Mouse (Mus musculus): ENCODE measurements around the gene Wdr70. TPM values are rescaled to one million over a fixed set of nuclear protein-coding genes. Genes with fewer than 3 reads are reported as not detected.

Gene Wdr70
- polyA plus RNA-seq, 1 experiment from 2014 or later: 74.5 TPM

DNA sequence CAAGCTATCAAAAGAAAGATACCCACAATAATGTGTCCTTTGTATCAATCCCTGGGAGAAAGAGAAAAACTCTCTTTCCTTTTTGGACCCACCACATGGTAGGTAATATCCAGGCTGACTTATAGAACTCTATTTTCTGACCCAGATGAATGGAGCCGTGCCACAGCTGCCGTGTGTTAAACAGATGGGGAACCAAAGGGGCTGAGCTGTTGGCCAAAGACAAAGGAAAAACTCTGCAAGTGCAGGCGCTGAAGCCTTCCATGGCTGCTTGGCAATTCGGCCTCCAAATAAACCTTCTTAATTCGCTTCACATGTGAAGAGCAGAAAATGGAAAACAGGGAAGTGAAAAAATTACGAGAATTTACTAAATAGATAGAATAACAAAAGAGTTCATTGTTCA lies 112.7 kb downstream of the Wdr70 start:
- H3K9ac ChIP-seq (ENCODE audit: low read length): no peak overlapping the region
- no peak overlapping the region for H3K4me3 ChIP-seq (ENCODE audit: low read depth, low read length)
- H3K36me3 ChIP-seq (ENCODE audit: control insufficient read depth, insufficient read depth, low read length): no peaks in the 10 kb centered on the region
- H3K27me3 ChIP-seq (ENCODE audit: control insufficient read depth, insufficient read depth, low read length): no peaks in the 10 kb centered on the region
- DNase-seq (ENCODE audit: low spot score) (peak; percentile 42), ATAC-seq (ENCODE audit: insufficient number of reproducible peaks, low FRiP score, low TSS enrichment, low read depth) (no peak)
- 52% methylated on average over 6 of the region's 6 CpGs for WGBS
- no peaks in the 10 kb centered on the region for H3K4me1 ChIP-seq (ENCODE audit: control insufficient read depth, insufficient read depth, low read length)
- no peak overlapping the region for H3K4me2 ChIP-seq (ENCODE audit: low read depth, severe bottlenecking)
- no peak overlapping the region for H3K27ac ChIP-seq (replicated peaks; ENCODE audit: low read depth, low read length)
- no peaks in the 10 kb centered on the region; the same call in 1 of the 2 replicates for H3K9me3 ChIP-seq (ENCODE audit: control insufficient read depth, low read length)

DNA sequence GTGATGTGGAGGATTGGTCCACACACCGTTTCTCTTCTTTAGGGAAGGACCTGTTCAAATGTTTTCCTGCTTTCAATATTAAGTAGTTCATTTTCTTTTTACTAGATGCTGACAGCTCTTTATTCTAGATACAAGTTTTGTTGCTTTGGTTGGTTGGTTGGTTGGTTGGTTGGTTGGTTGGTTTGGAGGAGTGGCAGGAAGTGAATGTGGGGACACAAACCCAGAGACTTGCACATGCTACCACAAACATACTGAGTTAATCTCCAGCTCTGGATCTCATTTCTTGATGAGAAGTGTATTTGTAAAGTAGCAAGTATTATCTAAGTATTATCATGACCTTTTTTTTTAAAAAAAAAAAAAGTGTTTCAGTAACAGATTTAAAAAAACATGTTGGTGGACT lies 120.4 kb downstream of the Wdr70 start:
- no peak overlapping the region for H3K9ac ChIP-seq (ENCODE audit: low read length)
- 96% methylated on average over 1 of the region's 1 CpGs for WGBS
- ATAC-seq (ENCODE audit: insufficient number of reproducible peaks, low FRiP score, low TSS enrichment, low read depth): no peak
- H3K9me3 ChIP-seq (ENCODE audit: control insufficient read depth, low read length): no peaks in the 10 kb centered on the region
- no peaks in the 10 kb centered on the region for H3K36me3 ChIP-seq (ENCODE audit: control insufficient read depth, insufficient read depth, low read length)
- no peak overlapping the region for H3K4me3 ChIP-seq (ENCODE audit: low read depth, low read length)
- no peak for DNase-seq (ENCODE audit: low spot score)
- H3K4me2 ChIP-seq (ENCODE audit: low read depth, severe bottlenecking): no peak overlapping the region
- no peaks in the 10 kb centered on the region for H3K4me1 ChIP-seq (ENCODE audit: control insufficient read depth, insufficient read depth, low read length)
- no peaks in the 10 kb centered on the region for H3K27me3 ChIP-seq (ENCODE audit: control insufficient read depth, insufficient read depth, low read length)
- H3K27ac ChIP-seq (replicated peaks; ENCODE audit: low read depth, low read length): no peak overlapping the region

DNA sequence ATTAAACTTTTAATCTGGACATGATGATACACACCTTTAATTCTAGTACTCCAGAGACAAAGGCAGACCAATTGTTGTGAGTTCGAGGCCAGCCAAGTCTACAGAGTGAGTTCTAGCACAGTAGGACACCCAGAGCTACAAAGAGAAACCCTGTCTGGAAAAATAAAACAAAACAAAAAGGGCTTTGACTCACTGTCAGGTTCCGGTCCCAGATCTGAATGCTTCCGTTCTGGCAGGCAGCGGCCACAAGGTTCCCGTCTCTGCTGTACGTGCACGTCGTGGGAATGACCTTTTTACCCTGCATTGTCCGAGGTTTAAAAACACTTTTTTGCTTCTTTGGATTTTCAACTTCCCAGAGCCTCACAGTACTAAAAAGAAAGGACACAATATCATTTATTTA lies 122.2 kb downstream of the Wdr70 start:
- H3K9ac ChIP-seq (ENCODE audit: low read length): no peak overlapping the region
- WGBS: 89% methylated on average over 9 of the region's 9 CpGs
- H3K27me3 ChIP-seq (ENCODE audit: control insufficient read depth, insufficient read depth, low read length): no peaks in the 10 kb centered on the region
- H3K9me3 ChIP-seq (ENCODE audit: control insufficient read depth, low read length): no peaks in the 10 kb centered on the region
- H3K4me2 ChIP-seq (ENCODE audit: low read depth, severe bottlenecking): no peak overlapping the region
- ATAC-seq (ENCODE audit: insufficient number of reproducible peaks, low FRiP score, low TSS enrichment, low read depth) (no peak), DNase-seq (ENCODE audit: low spot score) (no peak)
- H3K36me3 ChIP-seq (ENCODE audit: control insufficient read depth, insufficient read depth, low read length): no peaks in the 10 kb centered on the region
- no peak overlapping the region for H3K27ac ChIP-seq (replicated peaks; ENCODE audit: low read depth, low read length)
- H3K4me1 ChIP-seq (ENCODE audit: control insufficient read depth, insufficient read depth, low read length): no peaks in the 10 kb centered on the region
- no peak overlapping the region for H3K4me3 ChIP-seq (ENCODE audit: low read depth, low read length)

DNA sequence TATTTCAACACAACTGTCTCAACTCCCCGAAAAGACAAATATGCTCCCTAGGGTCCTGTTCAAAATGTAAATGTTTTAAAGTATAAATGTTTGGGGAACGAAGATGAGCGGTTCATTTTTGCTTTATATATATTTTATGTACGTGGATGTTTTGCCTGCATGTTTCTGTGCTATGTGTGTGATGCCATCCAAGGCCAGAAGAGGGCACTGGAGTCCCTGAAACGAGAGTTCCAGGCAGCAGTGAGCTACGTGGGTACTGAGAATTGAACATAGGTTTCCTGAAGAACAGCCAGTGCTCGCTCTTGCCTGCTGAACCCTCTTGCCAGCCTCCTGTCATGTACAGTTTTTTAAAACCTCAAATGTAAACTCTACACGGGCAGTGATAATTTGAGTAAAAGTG lies 124.6 kb downstream of the Wdr70 start:
- no peaks in the 10 kb centered on the region for H3K9me3 ChIP-seq (ENCODE audit: control insufficient read depth, low read length)
- DNase-seq (ENCODE audit: low spot score) (no peak), ATAC-seq (ENCODE audit: insufficient number of reproducible peaks, low FRiP score, low TSS enrichment, low read depth) (no peak)
- WGBS: 85% methylated on average over 8 of the region's 8 CpGs
- no peak overlapping the region for H3K27ac ChIP-seq (replicated peaks; ENCODE audit: low read depth, low read length)
- no peaks in the 10 kb centered on the region for H3K27me3 ChIP-seq (ENCODE audit: control insufficient read depth, insufficient read depth, low read length)
- H3K4me3 ChIP-seq (ENCODE audit: low read depth, low read length): no peak overlapping the region
- no peak overlapping the region for H3K9ac ChIP-seq (ENCODE audit: low read length)
- H3K36me3 ChIP-seq (ENCODE audit: control insufficient read depth, insufficient read depth, low read length): no peaks in the 10 kb centered on the region
- no peak overlapping the region for H3K4me2 ChIP-seq (ENCODE audit: low read depth, severe bottlenecking)
- H3K4me1 ChIP-seq (ENCODE audit: control insufficient read depth, insufficient read depth, low read length): no peaks in the 10 kb centered on the region

DNA sequence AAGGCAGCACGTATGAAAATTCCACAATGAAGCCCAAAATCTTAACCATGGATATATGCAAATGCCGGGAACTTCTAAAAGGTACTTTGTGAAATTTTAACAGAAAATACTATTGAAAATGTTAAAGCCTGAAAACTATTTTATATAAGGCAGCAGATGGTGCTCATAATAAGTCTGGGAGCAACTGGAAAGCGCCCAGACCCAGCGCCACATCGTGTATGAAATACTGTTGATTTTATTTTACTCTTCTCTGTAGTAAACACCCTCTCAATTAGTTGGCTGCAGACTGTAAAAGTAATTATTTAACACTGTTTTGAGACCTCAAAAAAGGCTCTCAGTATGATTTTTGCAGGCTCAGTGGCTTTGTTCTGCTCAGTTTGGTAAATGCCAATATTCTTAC lies 126.5 kb downstream of the Wdr70 start:
- DNase-seq (ENCODE audit: low spot score): no peak
- Histone ChIP-seq H3K4me1 (ENCODE audit: control insufficient read depth, insufficient read depth, low read length) (no peaks in the 10 kb centered on the region), H3K9me3 (ENCODE audit: control insufficient read depth, low read length) (no peaks in the 10 kb centered on the region), H3K27me3 (ENCODE audit: control insufficient read depth, insufficient read depth, low read length) (no peaks in the 10 kb centered on the region), H3K9ac (ENCODE audit: low read length) (no peak overlapping the region), H3K4me2 (ENCODE audit: low read depth, severe bottlenecking) (no peak overlapping the region), H3K4me3 (ENCODE audit: low read depth, low read length) (no peak overlapping the region), H3K27ac (replicated peaks; ENCODE audit: low read depth, low read length) (no peak overlapping the region), H3K36me3 (ENCODE audit: control insufficient read depth, insufficient read depth, low read length) (no peaks in the 10 kb centered on the region)
- ATAC-seq (ENCODE audit: insufficient number of reproducible peaks, low FRiP score, low TSS enrichment, low read depth): no peak
- WGBS: 95% methylated on average over 5 of the region's 5 CpGs

DNA sequence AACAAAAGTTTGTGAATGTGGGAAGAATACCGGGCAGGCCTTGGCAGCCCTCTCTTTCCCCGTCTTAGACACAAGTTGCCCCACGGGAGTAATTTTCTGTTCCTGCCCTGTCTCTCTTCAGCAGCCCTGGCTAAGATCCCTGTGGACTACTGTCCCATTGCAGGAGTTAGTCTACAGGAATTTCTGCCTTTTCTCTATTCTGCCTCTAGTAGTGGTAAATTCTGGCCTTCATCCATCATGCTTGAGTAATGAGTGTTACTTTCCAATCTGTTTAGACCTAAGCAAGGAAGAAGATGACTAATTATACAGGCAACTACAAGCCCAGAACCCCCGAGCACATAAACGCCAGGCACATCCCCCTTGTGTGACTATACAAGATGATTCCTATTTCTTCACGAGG lies 136.2 kb downstream of the Wdr70 start:
- Histone ChIP-seq H3K4me1 (ENCODE audit: control insufficient read depth, insufficient read depth, low read length) (no peaks in the 10 kb centered on the region), H3K4me2 (ENCODE audit: low read depth, severe bottlenecking) (no peak overlapping the region), H3K9me3 (ENCODE audit: control insufficient read depth, low read length) (no peaks in the 10 kb centered on the region), H3K9ac (ENCODE audit: low read length) (no peak overlapping the region), H3K27ac (replicated peaks; ENCODE audit: low read depth, low read length) (no peak overlapping the region), H3K27me3 (ENCODE audit: control insufficient read depth, insufficient read depth, low read length) (no peaks in the 10 kb centered on the region), H3K4me3 (ENCODE audit: low read depth, low read length) (no peak overlapping the region), H3K36me3 (ENCODE audit: control insufficient read depth, insufficient read depth, low read length) (no peaks in the 10 kb centered on the region)
- no peak for DNase-seq (ENCODE audit: low spot score)
- 84% methylated on average over 6 of the region's 6 CpGs for WGBS
- no peak for ATAC-seq (ENCODE audit: insufficient number of reproducible peaks, low FRiP score, low TSS enrichment, low read depth)

DNA sequence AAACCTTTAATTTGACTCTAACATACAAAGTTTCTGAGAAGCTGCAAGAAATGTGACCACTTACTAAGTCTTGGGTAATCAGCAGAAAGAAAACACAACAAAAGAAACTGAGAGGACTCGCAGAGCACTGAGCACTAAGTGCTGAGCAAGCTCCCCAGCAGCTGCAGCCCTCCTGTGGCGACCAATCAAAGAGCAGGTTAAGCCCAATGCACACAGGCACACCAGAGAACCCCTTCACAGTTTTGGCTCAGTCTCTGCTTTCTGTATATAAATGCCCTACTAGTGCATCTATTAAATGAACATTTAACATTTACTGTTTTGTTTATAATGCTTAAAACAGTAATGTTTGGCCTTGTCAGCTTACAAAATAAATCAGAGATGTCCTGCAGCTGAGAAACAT lies 137.5 kb downstream of the Wdr70 start:
- H3K9me3 ChIP-seq (ENCODE audit: control insufficient read depth, low read length): no peaks in the 10 kb centered on the region
- H3K4me2 ChIP-seq (ENCODE audit: low read depth, severe bottlenecking): no peak overlapping the region
- H3K4me1 ChIP-seq (ENCODE audit: control insufficient read depth, insufficient read depth, low read length): no peaks in the 10 kb centered on the region
- H3K36me3 ChIP-seq (ENCODE audit: control insufficient read depth, insufficient read depth, low read length): no peaks in the 10 kb centered on the region
- no peak overlapping the region for H3K27ac ChIP-seq (replicated peaks; ENCODE audit: low read depth, low read length)
- no peak overlapping the region for H3K9ac ChIP-seq (ENCODE audit: low read length)
- no peaks in the 10 kb centered on the region for H3K27me3 ChIP-seq (ENCODE audit: control insufficient read depth, insufficient read depth, low read length)
- 33% methylated on average over 2 of the region's 2 CpGs for WGBS
- DNase-seq (ENCODE audit: low spot score): no peak
- H3K4me3 ChIP-seq (ENCODE audit: low read depth, low read length): no peak overlapping the region
- ATAC-seq (ENCODE audit: insufficient number of reproducible peaks, low FRiP score, low TSS enrichment, low read depth): no peak

DNA sequence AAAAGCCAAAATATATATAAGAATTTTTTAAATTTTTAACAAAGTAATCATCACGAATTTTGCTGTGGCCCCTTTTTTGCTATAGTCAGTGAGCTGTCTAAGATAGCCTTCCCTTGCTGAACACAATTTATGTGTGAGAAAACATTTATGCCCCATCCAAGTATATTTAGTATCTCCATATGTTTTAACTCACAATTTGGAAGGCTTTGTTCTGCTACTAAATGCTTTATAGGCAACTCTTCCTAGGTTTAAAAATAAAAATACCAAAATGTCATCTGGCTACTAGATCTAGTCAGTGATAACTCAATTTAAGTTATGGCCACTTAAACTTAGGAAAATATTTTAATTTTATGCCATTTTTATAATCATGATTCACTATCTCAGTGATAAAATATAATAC lies 142.1 kb downstream of the Wdr70 start:
- no peak overlapping the region for H3K4me3 ChIP-seq (ENCODE audit: low read depth, low read length)
- H3K4me1 ChIP-seq (ENCODE audit: control insufficient read depth, insufficient read depth, low read length): no peaks in the 10 kb centered on the region
- no peak overlapping the region for H3K27ac ChIP-seq (replicated peaks; ENCODE audit: low read depth, low read length)
- 84% methylated on average over 1 of the region's 1 CpGs for WGBS
- no peak overlapping the region for H3K4me2 ChIP-seq (ENCODE audit: low read depth, severe bottlenecking)
- no peak for ATAC-seq (ENCODE audit: insufficient number of reproducible peaks, low FRiP score, low TSS enrichment, low read depth)
- no peaks in the 10 kb centered on the region for H3K27me3 ChIP-seq (ENCODE audit: control insufficient read depth, insufficient read depth, low read length)
- no peaks in the 10 kb centered on the region for H3K36me3 ChIP-seq (ENCODE audit: control insufficient read depth, insufficient read depth, low read length)
- no peak overlapping the region for H3K9ac ChIP-seq (ENCODE audit: low read length)
- no peaks in the 10 kb centered on the region for H3K9me3 ChIP-seq (ENCODE audit: control insufficient read depth, low read length)
- DNase-seq (ENCODE audit: low spot score): no peak

DNA sequence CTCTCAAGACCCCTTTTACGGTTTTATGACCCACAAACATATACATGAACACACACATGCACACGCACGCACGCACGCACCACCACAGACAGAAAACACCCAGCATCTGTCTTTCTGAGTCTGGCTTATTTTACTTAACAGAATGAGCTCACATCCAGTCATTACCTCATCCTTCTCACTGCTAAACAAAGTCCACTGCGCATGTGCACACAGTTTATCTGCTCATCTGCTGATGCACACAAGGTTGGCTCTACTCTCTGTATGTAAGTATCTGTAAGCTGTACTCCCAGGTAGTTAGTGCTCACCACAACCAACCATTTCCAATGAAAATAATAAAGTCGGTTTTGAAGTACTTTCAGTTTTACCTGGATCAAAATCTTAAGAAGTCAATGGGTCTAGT lies 148.4 kb downstream of the Wdr70 start:
- H3K4me2 ChIP-seq (ENCODE audit: low read depth, severe bottlenecking): no peak overlapping the region
- H3K27ac ChIP-seq (replicated peaks; ENCODE audit: low read depth, low read length): no peak overlapping the region
- H3K9ac ChIP-seq (ENCODE audit: low read length): no peak overlapping the region
- 95% methylated on average over 7 of the region's 7 CpGs for WGBS
- H3K4me3 ChIP-seq (ENCODE audit: low read depth, low read length): no peak overlapping the region
- no peak for ATAC-seq (ENCODE audit: insufficient number of reproducible peaks, low FRiP score, low TSS enrichment, low read depth)
- no peaks in the 10 kb centered on the region for H3K4me1 ChIP-seq (ENCODE audit: control insufficient read depth, insufficient read depth, low read length)
- no peaks in the 10 kb centered on the region for H3K27me3 ChIP-seq (ENCODE audit: control insufficient read depth, insufficient read depth, low read length)
- H3K36me3 ChIP-seq (ENCODE audit: control insufficient read depth, insufficient read depth, low read length): no peaks in the 10 kb centered on the region
- DNase-seq (ENCODE audit: low spot score): no peak
- no peaks in the 10 kb centered on the region for H3K9me3 ChIP-seq (ENCODE audit: control insufficient read depth, low read length)
